Mouse (Mus musculus): Measurements from ENCODE around the gene Amh.
"Not testable (repeated sequence)": the region's sequence is repeated elsewhere in the genome, so short reads cannot be mapped to it uniquely, and the experiment has no call there.

Gene Amh

DNA sequence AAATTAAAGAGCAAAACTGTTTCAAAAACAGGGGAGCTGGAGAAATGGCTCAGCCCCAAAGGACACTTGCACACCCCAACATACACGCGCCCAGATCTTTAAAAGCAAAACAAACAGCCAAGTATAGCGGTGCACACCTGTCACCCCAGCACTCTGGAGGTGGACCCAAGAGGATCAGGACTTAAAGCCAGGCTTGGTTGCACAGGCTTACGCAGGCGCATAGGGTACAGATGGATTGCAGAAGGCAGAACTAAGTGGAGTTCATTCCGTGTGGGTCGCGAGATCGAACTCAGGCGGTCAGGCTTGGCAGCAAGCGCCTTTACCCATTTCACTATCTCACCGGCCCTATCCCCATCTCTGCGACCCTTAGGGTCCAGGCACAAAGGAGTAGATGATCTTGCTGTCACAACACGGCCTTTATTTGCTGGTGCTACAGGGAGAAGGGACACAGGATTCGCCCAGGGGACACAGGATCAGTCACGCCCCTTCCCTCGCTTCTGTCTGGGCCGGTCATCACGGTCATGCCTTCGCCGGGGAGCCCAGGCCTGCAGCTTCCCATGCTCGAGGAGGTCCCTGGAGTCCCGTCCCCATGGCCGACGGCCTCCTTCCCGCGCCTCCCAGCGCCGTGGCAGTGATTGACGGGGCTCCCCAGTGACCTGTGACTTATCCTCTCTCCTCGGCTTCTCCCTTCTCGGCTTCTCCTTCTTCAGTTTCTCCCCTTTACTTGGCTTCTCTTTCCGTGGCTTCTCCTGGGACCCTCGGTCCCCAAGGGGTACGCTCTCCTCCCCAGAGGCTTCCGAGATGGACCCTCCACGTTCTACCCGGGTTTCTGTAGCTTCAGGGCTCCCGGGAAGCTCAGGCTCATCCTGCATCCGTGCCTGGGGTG is 3.3 kb downstream of the Amh start:
- DNase-seq (ENCODE audit: low spot score): no peak

DNA sequence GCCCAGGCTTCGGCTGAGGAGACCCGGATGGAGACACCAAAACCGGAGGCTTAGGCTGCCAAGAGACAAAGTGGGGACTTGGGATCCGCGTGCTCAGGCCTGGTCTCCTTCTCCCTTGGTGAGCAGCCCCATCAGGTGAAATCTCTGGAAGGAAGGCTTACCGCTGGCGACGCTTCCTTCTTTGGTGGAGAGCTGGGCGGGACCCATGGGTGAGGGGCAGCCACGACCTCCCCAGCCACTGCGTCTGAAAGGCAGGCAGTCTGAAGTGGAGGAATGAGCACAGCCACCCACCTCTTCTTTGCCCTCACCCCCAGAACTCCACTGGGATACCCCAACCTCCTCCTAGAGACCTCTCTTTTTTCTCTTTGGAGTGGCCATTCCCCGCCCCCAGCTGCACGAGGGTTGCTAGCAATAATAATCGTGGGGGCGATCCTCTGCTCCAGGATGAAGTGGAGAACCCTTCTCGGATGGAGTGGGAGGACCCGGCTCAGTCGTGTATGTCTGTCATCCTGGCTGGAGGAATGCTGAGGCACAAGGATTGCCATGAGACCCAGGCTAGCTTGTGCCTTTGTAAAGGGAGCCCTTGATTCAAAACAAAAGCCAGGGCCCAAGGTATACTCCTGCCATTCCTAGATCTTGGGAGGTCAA is 4.1 kb downstream of the Amh start:
- DNase-seq (ENCODE audit: low spot score): no peak

DNA sequence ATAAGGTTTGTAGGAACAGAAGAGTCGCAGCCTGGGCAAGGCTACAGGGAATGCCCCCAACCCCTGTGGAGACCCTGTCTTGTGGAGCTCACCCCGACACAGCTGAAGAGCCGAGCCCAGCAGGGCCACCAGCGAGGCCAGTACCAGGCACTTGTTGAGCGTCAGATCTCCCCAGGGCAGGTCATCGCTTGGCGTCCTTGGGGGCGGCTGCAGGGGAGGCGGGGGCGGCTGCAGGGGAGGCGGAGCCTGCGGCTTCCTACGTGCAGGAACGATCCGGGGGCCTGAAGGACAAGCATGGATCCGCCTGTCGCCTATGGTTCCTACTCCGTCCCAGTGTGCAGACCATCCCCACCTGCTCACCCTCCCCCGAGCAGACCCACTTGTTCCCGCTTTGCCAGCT is 5.0 kb downstream of the Amh start:
- DNase-seq (ENCODE audit: low spot score): no peak

DNA sequence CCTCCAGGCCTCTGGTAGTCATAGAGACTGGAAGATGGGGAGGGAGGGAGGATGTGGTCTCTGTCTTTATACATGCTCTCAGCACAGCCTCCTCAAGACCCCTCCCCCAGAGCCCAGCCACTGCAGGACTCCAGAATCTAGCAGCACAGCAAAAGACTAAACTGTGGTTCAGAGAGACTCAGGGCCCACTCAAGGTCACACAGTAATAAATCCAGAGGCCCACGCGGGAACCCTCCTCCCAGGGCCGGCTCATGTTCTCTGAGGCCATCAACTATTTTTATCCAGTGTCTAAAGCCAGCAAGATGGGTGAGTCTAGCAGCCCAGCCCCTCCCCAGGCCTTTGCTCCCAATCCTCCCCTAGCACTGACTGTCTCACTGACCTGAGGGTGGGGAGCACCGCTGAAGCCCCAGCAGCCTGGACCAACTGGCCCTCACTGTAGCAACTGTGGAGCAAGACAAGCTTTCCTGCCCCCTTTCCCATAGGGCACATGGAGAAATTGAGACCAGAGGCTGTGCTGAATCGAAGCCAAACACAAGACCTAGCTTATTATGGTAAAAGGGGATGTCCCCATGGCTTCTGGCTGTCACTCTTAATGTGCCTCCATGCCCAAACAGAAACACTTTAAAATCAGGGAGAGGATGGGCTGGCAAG is 7.5 kb downstream of the Amh start:
- no peak for DNase-seq (ENCODE audit: low spot score)

DNA sequence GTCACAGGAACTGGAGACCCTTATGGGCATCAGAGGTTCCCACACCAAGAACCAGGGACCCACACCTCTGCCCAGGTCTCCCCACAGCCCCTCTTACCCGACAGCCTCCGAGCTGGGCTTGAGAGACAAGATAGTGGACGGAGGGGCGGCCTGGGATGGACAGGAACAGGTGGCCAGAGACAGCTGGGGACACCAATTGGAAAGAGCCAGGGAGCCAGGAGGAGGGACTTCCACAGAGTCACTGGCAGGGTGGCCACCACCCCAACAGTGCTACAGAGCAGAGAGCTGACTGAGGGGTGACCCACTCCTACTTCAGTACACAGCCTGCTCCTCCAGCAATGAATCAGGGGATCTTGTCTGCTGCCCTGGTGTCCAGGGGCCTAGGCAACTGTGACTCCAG is 8.3 kb downstream of the Amh start, which contains the start of gene Jsrp1:
TSS of gene Jsrp1 (minus strand) at position 133 of the 400 bp plus-strand sequence.
- DNase-seq (ENCODE audit: low spot score): no peak

DNA sequence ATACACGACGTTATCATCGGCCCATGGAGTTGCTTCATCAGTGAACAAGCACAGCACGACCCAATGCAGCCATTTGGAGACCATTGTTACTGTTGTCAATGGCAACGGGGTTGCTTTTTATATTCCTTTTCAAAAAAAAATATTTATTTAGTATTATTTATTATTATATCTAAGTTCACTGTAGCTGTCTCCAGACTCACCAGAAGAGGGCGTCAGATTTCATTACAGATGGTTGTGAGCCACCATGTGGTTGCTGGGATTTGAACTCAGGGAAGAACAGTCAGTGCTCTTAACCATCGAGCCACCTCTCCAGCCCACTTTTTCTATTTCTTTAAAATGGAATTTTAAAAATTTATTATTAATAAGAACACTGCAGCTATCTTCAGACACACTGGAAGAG is 9.8 kb downstream of the Amh start:
- no peak for DNase-seq (ENCODE audit: low spot score)

DNA sequence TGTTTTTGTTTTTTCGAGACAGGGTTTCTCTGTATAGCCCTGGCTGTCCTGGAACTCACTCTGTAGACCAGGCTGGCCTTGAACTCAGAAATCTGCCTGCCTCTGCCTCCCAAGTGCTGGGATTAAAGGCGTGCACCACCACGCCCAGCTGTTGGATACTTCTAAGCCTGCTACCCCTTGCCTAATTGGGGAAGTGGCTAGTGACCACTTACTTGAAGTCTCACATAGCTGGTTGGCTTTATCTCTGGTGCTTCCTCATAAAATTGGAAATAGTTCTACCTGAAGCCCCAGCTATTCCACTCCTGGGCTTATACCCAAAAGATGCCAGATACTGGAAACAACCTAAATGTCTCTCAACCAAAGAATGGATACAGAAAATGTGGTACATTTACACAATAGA is 11.3 kb downstream of the Amh start:
- DNase-seq (ENCODE audit: low spot score): not testable (repeated sequence)

DNA sequence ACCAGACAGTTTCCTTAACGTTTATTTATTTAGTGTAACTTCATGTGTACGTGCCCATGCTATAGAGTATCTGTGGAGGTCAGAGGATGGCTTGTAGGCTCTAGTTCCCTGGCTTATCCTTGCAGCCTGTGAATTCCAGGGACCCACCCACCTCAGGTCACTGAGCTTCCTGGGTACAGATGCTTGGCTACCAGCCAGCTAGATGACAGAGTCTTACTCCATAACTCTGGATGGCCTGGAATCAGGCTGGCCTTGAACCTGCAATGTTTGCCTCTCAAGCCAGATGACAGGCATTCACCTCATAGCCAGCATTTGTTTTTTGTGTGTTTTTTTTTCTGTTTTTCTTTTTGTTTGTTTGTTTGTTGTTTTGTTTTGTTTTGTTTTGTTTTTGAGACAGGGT is 12.1 kb downstream of the Amh start:
- no peak for DNase-seq (ENCODE audit: low spot score)

DNA sequence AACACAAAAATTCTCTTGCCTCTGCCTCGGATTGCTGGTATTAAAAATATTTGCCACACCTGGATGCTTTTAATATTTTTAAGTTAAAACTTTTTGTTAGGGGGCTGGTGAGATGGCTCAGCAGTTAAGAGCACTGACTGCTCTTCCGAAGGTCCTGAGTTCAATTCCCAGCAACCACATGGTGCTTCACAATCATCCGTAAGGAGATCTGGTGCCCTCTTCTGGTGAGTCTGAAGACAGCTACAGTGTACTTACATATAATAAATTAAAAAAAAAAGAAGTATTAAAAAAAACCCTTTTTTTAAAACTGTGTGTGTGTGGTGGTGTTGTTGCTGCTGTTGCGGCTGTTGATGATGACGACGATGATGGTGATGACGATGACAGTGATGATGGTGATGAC is 12.9 kb downstream of the Amh start:
- not testable (repeated sequence) for DNase-seq (ENCODE audit: low spot score)

DNA sequence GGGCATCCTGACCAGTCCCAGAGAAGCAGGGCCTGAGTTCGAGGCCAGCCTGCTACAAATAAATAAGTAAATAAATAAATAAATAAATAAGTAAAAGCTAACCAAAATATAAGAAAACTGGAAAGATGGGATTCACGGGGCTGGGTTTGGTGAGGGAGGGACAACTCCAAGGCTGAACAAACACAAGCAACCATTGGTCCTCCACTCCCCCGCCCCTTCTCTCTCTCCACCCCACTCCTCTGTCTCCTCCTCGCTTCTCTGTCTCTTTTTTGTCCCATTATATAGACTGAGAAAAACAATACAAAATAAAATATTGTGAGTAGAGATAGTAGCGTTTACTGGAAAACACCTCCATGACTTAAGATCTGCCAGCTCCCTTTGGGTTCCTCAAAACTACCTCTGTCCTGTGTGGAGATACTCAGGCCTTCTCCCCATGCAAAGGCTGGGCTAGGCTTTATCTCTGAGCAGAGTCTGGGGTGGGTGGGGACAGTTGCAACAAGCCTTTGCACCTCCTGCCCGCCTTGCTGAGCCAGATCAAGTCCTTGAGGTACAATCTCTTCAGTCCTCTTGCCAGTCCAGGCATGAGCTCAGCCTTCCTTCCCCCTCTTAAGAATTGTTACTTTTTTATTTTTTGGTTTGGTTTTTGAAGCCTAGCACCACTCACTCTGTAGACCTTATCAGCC is 13.7 kb downstream of the Amh start:
- DNase-seq (ENCODE audit: low spot score): no peak

DNA sequence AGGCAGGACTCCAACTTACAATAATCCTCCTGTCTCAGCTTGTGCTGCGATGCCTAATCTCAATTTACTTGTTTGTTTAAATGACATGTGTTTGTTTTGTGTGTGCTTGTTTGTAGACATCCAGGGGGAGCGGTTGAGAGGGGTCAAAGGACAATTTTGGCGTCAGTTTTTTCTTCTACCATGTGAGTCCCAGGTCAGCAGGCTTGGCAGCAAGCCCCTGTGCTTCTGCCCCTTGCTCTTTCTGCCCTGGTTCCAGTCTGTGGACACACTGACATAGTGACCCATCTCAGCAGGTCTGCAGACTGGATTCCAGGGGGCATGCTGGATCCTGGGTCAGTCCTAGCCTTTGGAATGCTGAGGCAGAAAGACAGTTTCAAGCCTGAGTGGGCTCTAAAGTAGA is 14.4 kb downstream of the Amh start:
- DNase-seq (ENCODE audit: low spot score): no peak

DNA sequence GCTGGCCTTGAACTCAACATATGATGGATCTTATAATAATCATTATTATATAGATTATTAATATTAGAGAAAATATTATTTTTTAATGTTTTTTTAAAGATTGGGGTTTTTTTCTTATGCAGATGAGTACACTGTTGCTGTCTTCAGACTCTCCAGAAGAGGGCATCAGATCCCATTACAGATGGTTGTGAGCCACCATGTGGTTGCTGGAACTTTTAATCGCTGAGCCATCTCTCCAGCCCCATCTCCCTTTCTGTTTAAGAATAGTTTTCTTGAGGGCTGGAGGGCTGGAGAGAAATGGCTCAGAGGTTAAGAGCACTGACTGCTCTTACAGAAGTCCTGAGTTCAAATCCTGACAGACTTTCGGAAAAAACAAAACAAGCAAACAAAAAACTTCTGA is 16.9 kb downstream of the Amh start:
- no peak for DNase-seq (ENCODE audit: low spot score)

DNA sequence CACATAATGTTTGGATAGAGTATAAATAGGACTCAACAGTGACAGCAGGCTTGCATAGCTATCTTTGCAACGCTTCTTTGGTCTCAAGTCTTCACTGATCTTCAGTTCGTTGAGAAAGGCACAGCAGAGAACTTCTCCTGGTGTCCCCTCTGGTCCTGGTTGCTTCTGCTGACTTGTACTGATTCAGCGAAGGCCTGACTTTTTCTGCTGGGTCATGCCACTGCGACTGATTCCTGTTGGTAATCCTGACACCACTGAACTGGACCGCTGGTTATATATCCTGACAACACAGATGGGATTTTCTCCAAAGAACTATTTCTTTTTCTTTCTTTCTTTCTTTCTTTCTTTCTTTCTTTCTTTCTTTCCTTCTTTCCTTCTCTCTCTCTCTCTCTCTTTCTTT is 17.5 kb downstream of the Amh start:
- DNase-seq (ENCODE audit: low spot score): no peak

DNA sequence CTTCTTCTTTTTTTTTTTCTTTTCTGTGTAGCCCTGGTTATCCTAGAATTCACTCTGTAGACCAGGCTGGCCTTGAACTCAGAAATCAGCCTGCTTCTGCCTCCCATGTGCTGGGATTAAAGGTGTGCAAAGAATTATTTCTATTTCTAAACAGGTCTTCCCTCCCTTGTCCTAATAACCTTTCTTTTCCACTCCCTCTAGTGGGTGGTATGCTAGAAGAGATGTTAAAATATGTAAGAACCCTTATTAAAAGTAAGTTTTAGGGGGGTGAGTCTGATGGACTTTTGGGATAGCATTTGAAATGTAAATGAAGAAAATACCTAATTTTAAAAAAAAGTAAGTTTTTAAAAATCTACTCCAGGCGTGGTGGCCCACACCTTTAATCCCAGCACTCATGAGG is 18.3 kb downstream of the Amh start:
- no peak for DNase-seq (ENCODE audit: low spot score)

DNA sequence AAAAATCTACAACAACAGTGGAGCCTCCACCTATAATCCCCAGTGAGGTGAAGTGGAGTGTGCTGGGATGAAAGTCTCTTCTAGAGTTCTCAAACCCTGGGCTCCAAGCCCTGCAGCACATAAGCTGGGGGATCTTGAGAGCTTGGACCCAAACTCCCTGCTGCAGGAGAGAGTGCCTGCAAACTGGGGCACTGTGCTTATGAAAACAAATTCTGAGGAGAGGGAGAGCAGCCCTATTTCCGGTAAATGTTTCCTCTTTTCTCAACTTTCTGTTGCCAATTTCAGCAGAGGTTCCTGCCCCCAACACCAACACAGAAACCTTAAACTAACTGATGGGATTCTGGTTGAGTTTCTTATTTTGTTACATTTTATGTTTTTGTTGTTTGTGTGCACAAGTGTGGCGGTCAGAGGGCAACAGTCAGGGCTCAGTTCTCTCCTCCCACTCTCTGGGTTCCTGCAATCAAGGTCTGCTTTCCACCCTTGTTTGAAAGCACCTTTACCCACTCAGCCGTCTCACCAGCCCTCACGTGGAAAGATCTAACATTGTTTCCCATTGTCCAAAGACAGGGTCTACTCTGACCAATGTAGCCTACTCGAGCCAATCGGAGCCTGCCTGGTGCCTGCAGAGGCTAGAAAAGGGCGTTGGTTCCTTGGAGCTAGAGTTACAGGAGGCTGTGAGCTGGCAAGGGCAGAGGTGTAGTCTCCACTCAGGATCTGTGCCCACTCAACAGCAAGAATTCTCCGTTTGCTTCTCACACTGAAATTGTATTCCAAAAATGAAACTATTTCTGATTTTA is 19.0 kb downstream of the Amh start:
- DNase-seq (ENCODE audit: low spot score): no peak

DNA sequence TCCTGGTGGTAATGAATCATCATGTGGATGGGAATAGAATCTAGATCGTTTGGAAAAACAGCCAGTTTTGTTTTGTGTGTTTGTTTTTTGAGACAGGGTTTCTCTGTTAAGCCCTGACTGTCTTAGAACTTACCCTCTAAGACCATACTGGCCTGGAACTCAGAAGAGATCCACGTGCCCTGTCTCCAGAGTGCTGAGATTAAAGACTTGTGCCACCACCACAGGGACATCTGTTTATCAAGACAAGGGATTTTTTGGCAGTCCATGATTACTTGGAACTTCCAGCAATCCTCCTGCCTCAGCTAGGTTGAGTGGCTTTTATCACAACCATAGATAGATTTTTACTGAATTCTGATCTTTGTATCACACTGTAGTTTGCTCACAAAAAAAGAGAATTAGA is 19.8 kb downstream of the Amh start:
- DNase-seq (ENCODE audit: low spot score): no peak

DNA sequence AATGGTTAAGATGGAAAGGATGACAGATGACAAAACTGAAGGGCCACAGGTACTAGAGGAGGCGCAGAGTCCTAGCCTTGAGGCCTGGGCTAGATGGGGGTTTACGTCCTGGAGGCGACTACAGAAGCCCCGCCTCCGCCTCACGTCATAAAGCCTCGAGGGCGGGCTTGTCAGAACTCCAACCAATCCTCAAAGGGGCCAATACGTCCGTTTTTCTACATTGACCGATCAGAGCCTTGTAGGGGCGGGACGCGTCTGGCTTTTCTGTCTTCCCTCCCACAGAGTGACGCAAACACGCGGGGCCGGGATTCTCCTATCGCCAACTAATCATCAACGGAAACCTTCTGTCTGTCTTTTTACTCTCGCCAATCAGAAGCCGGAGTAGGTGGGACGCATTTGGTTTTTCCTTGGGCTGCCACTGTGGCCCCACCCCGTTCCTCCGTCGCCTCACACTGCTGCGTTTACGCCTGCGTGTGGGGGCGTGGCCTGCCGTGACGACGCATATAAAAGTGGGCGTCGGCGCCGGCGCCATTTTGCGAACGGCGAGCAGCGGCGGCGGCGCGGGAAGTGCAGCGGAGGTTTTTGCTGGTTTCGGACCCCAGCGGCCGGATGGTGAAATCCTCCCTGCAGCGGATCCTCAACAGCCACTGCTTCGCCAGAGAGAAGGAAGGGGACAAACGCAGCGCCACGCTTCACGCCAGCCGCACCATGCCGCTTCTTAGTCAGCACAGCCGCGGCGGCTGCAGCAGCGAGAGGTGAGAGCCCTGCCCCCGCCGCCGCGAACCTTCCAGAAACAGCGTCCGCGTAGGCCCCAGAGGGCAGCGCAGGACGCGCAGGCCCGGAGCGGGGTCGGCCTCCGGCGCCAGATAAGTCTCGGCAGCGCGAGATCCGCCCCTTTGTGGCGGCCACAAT is 21.4 kb downstream of the Amh start, which contains the start of gene Oaz1:
TSS of gene Oaz1 (plus strand) at position 506 of the 912 bp plus-strand sequence.
- DNase-seq (ENCODE audit: low spot score): peak; percentile 99

DNA sequence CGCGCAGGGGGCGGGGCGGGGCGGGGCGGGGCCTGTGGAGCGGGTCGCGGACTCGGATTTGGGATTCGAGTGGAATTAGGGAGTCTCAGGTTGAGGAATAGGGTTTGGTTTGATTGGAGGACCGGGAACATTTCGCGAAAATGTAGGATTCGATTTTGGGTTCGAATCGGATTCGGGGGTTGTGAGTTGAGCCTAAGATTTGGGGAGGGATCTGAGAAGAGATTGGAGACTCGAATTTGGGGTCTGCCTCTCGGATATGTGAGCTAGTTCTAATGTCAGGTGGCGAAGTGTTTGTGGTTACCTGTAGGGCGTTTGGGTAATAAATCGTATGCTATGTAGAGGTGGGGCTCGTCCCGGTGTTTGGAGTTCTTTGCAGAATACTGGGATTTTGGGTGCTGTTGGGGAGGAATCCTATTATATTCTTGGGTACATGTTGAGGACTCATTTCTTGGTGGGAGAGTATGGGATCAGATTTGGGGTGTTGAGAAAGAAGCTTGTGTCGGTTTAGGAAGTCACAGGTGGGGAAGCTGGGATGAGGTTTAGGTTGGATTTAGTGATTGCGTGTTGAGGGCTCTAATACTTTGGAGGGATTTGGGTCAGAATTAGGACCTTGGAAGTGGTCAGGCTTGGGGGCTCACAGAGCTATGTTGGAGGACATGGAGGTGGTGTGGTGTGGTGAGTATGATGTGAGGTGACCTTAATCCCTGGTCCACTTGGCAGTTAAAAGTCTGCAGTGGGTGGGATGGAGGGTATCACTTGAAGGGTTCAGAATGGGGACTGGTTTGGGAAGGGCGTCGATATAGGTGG is 22.2 kb downstream of the Amh start:
- no peak for DNase-seq (ENCODE audit: low spot score)

DNA sequence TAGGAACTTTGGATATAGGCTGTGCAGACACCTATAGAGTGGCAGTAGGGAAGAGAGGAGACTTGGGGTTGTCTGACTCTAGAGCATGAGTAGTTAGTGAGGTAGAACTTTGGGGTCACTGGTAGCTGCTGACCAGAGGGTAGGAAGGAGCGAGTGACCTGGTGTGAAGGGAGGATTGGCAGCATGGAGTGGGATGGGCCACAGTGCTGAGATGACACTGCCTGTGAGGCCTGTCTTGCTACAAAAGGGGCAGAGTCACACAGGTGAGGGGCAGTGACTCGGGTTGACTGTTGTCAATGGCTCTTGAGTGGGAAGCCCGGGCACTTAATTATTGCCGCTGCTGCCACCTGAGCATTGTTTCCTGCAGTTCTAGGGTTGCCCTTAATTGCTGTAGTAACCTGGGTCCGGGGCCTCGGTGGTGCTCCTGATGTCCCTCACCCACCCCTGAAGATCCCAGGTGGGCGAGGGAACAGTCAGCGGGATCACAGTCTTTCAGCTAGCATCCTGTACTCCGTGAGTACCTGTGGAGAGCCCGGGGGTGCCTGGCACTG is 22.9 kb downstream of the Amh start:
- DNase-seq (ENCODE audit: low spot score): no peak
